Mouse (Mus musculus) ES-E14 (cell line): ENCODE measurements around the gene Snx33. TPM values are rescaled to one million over a fixed set of nuclear protein-coding genes. Genes with fewer than 3 reads are reported as not detected.

Experiments used
- DNase-seq: peaks from one replicate; pipeline ENCODE4 v3.0.0-alpha.2; 2013; ENCODE audit warnings: low read depth, low spot score
- H3K27ac ChIP-seq: 2 replicates; pipeline ENCODE4 v1.5.1; 2012; ENCODE audit warnings: low read depth, mild to moderate bottlenecking, low read length, moderate library complexity, mixed read lengths; ENCODE audit not compliant: poor library complexity, insufficient read depth, severe bottlenecking
- H3K36me3 ChIP-seq: 2 replicates; pipeline ENCODE4 v1.6.1; 2012; ENCODE audit warnings: mild to moderate bottlenecking, low read length, moderate library complexity, mixed read lengths; ENCODE audit not compliant: control insufficient read depth, poor library complexity, insufficient read depth, severe bottlenecking
- H3K4me1 ChIP-seq, 2 experiments: fragments of 150-350 bp in 1 of 2; sonication (generic) in 1 of 2; 2 replicates each; pipeline ENCODE4 v1.6.1; 2012; ENCODE audit warnings: low read length in 2 of 2, mild to moderate bottlenecking in 1 of 2, mixed read lengths in 1 of 2; ENCODE audit not compliant: control insufficient read depth in 2 of 2, insufficient read depth in 2 of 2, poor library complexity in 1 of 2
- H3K4me3 ChIP-seq, 2 experiments: fragments of 150-350 bp in 1 of 2; sonication (generic) in 1 of 2; 2 replicates each; pipeline ENCODE4 v1.5.1; 2012; ENCODE audit warnings: low read length in 2 of 2, low read depth in 1 of 2, mild to moderate bottlenecking in 1 of 2, mixed read lengths in 1 of 2; ENCODE audit not compliant: insufficient read depth in 1 of 2, poor library complexity in 1 of 2, severe bottlenecking in 1 of 2
- H3K9ac ChIP-seq: 2 replicates; pipeline ENCODE4 v1.6.1; 2012; ENCODE audit warnings: low read depth, mild to moderate bottlenecking, low read length, mixed read lengths; ENCODE audit not compliant: poor library complexity, insufficient read depth, severe bottlenecking
- H3K9me3 ChIP-seq: fragments of 150-350 bp; sonication (generic); 2 replicates; pipeline ENCODE4 v1.6.1; 2012; ENCODE audit warnings: low read depth, mild to moderate bottlenecking, low read length; ENCODE audit not compliant: control insufficient read depth, insufficient read depth
- CHD2 ChIP-seq: IDR thresholded peaks from 2 replicates; pipeline ENCODE4 v1.6.1; 2014; ENCODE audit warnings: mild to moderate bottlenecking, low read depth, low read length, inconsistent platforms
- HCFC1 ChIP-seq: IDR thresholded peaks from 2 replicates; pipeline ENCODE4 v1.6.1; 2012; ENCODE audit warnings: low read length, inconsistent platforms, borderline replicate concordance; ENCODE audit not compliant: insufficient read depth
- MAFK ChIP-seq: IDR thresholded peaks from 2 replicates; pipeline ENCODE4 v1.6.1; 2014; ENCODE audit warnings: mild to moderate bottlenecking, low read depth, low read length, inconsistent platforms; ENCODE audit not compliant: insufficient read depth
- ZC3H11A ChIP-seq: IDR thresholded peaks from 2 replicates; pipeline ENCODE4 v1.6.1; 2012; ENCODE audit warnings: low read depth, mild to moderate bottlenecking, inconsistent platforms, low read length, borderline replicate concordance
- ZNF384 ChIP-seq: IDR thresholded peaks from 2 replicates; pipeline ENCODE4 v1.6.1; 2012; ENCODE audit warnings: low read depth, low read length, inconsistent platforms
- in situ Hi-C, 2 experiments: fragments of 600-800 bp; cut with MboI; formaldehyde crosslinking; loops; one replicate each; pipeline ENCODE4 v1.15.1; 2025; ENCODE audit warnings: low sequenced_read_pairs in 2 of 2, inconsistent platforms in 1 of 2; ENCODE audit not compliant: unreplicated experiment in 2 of 2
- total RNA-seq: library from RNA; depleted of rRNA; stranded (reverse); fragments of 300-350 nt; gene quantifications from 2 replicates; pipeline ENCODE4 v1.2.3, GENCODE M21; 2012

Gene Snx33
- total RNA-seq, 1 experiment, result 4.1 TPM

DNA sequence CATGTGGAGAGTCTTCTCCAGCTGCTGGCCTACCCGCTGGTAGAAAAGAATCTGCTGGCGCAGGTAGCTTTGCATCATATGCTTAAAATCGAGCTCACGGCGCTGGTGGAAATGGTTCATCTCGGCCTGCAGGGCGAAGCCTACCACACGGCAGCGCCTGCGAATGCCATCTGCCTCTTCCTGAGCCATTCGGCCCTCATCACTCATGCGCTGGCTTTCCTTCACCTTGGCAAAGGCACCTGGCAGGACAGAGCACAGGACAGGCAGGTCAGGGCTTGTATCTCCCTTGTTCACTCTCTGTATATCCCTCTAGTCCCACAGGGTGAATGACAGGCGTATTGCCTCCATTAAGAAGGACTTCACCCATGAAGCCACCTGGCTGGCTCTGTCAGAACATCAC is 9.7 kb downstream of the Snx33 start:
- Histone ChIP-seq H3K9ac (no peak overlapping the region), H3K9me3 (no peaks in the 10 kb centered on the region), H3K4me3 (no peak overlapping the region), H3K27ac (no peak overlapping the region), H3K4me1 (peaks cover 3 to 20% of the 10 kb centered on the region in 2 experiments; a peak in 1 of 4 replicates), H3K36me3 (no peaks in the 10 kb centered on the region)
- TF ChIP-seq CHD2 (no peak), ZC3H11A (no peak)
- no peak for DNase-seq
- in situ Hi-C loops, result no loop called here

DNA sequence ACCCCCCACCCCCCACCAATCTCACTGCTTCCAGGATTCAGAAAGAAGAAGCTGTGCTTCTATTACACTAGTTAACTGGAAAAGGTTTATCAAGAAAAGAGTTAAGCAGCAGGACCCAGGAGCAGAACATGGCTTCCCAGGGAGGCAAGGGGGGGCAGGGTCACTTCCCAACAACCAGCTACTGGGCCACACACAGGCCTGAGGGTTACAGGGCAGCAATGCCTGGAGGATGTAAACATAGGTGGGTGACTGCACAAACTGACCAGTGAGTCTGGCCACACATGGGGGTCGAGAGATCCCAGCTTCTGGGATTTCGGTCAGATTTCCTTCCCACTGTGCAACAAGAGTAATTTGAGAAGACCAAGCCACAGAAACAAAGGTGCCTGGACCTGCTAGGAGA is 11.0 kb downstream of the Snx33 start:
- Histone ChIP-seq H3K9me3 (no peaks in the 10 kb centered on the region), H3K4me3 (no peak overlapping the region), H3K9ac (no peak overlapping the region), H3K27ac (no peak overlapping the region), H3K4me1 (peaks cover 3 to 20% of the 10 kb centered on the region in 2 experiments; a peak in 1 of 4 replicates), H3K36me3 (no peaks in the 10 kb centered on the region)
- DNase-seq, result no peak
- no peak for TF ChIP-seq ZC3H11A
- TF ChIP-seq HCFC1, result no peak
- TF ChIP-seq CHD2, result no peak
- TF ChIP-seq ZNF384, result no peak
- no peak for TF ChIP-seq MAFK
- in situ Hi-C loops, result no loop called here

DNA sequence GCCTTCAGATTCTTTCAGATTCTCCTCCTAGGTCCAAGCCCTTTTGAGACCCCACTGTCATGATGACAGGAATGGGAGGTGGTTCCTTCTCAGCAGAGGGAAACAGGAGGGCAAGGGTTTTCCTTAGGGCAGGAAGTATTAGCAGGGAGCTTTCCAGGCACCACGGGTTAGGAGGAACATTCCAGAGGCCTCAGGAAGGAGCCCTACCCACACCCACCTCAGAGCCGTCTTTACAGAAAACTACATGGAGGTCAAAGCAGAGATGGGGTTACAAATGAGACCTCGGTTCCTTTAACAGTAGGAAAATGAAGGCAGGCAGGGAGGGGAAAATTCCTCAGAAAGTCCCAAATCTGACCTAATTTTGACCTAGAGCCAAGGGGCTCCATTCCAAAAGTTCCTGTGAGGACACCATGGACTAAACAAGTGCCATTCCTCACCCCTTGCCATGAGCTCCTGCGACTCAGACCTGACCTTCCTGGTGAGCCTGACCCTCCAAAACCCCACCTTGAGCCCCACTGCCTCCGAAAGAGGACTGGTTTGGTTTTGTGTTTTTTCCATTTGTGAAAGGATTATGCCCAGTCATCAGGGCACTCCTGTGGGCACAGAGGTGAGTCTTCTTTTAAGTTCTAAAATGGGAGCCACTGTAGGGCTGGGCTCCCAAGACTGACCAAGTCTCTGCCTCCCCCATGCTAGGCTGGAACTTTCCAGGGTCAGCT is 12.3 kb downstream of the Snx33 start:
- no peaks in the 10 kb centered on the region for H3K36me3 ChIP-seq
- no peak for TF ChIP-seq ZC3H11A
- TF ChIP-seq MAFK, result no peak
- no peak for TF ChIP-seq CHD2
- no peak for TF ChIP-seq HCFC1
- no peak for TF ChIP-seq ZNF384
- peaks cover 3 to 22% of the 10 kb centered on the region in 2 experiments; a peak in 1 of 4 replicates for H3K4me1 ChIP-seq
- in situ Hi-C loops, result no loop called here
- no peak overlapping the region for H3K9ac ChIP-seq
- no peaks in the 10 kb centered on the region for H3K9me3 ChIP-seq
- H3K4me3 ChIP-seq, result no peak overlapping the region
- no peak for DNase-seq
- no peak overlapping the region for H3K27ac ChIP-seq

DNA sequence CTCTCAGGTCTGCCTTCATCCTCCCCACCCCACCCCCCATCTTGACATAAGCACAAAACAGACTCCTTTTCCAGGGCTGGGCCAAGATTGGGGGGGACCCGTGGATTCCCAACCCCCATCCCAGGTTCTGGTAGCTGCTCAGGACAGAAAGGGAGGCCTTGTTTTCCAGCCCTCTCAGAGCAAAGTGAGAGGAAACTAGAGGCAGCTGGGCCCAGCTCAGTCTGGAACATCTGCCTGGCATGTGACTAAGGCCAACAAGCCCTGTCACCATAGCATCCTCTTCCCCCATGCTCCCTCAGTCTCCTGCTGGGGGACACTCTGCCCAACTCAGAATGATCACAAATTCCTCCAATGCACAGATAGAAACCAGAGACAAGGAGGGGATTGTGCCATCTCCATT is 13.1 kb downstream of the Snx33 start:
- H3K36me3 ChIP-seq, result no peaks in the 10 kb centered on the region
- H3K27ac ChIP-seq, result no peak overlapping the region
- TF ChIP-seq ZC3H11A, result no peak
- TF ChIP-seq HCFC1, result no peak
- TF ChIP-seq ZNF384, result no peak
- no peak for TF ChIP-seq CHD2
- TF ChIP-seq MAFK, result no peak
- in situ Hi-C loops, result no loop called here
- no peaks in the 10 kb centered on the region for H3K9me3 ChIP-seq
- no peak for DNase-seq
- no peak overlapping the region for H3K9ac ChIP-seq
- peaks cover 3 to 27% of the 10 kb centered on the region in 2 experiments; a peak in 2 of 4 replicates for H3K4me1 ChIP-seq
- H3K4me3 ChIP-seq, result no peak overlapping the region

DNA sequence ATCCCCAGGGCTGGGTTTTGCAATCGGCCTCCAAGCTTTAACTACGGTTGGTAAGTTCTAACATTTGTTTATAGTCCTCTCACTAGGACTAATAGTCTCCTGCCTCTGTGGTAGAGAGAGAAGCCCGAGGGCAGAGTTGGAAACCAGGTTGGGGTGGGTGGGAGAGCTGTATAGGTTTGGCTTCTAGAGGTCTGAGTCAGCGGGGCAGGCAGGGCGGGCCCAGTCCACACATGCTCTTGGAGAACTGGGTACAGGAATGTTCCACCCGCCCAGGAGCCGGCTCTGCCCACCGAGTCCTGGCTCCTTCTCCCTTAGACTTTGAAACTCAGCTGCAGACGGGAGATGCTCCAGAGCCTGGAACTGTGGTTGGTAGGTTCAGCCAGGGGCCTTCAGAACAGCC is 14.2 kb downstream of the Snx33 start:
- peaks cover 4 to 32% of the 10 kb centered on the region in 2 experiments; a peak in 2 of 4 replicates for H3K4me1 ChIP-seq
- H3K9ac ChIP-seq, result no peak overlapping the region
- in situ Hi-C loops, result no loop called here
- TF ChIP-seq CHD2 (no peak), HCFC1 (no peak)
- H3K36me3 ChIP-seq, result no peaks in the 10 kb centered on the region
- H3K4me3 ChIP-seq, result no peak overlapping the region
- no peak overlapping the region for H3K27ac ChIP-seq
- no peaks in the 10 kb centered on the region for H3K9me3 ChIP-seq
- no peak for DNase-seq
